Mouse (Mus musculus): ENCODE measurements around the gene Met. TPM values are rescaled to one million over a fixed set of nuclear protein-coding genes. Genes with fewer than 3 reads are reported as not detected.

Gene Met
- polyA plus RNA-seq, 1 experiment from 2014 or later, result 3.0 TPM

- Histone ChIP-seq H3K9me3 (replicated peaks) (no peaks in the 10 kb centered on the region), H3K9ac (no peak overlapping the region), H3K4me1 (replicated peaks) (peaks cover 20% of the 10 kb centered on the region), H3K36me3 (no peaks in the 10 kb centered on the region), H3K27me3 (replicated peaks) (no peaks in the 10 kb centered on the region), H3K27ac (ENCODE audit: poor library complexity, severe bottlenecking) (no peak overlapping the region), H3K4me2 (no peak overlapping the region), H3K4me3 (no peak overlapping the region)
- no peak for ATAC-seq (ENCODE audit: insufficient number of reproducible peaks, low FRiP score)
- WGBS, result 93% methylated on average over 4 of the region's 4 CpGs
These were observed 85.2 kb downstream of the Met start for GRCm38 (mm10) chr6:17548786-17549185.

DNA sequence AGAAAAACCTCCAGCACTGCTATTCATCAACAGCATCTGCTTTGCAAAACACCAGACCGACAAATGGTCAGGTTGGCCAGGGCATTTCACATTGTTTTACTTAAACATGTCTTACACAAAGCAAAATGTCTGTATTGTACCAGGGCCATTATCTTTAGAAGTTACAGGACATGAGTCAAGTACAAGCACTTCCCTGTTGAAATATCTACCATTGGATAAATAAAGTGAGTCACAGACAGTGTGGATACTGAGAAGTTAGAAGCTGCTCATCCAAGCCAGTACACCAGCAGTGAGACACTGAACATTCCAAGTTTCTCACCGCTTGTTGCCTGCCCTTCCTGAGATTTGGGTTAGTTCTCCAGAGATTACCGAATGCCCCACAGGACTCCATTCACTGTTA lies 86.0 kb downstream of the Met start:
- WGBS, result 63% methylated on average over 3 of the region's 3 CpGs
- H3K9me3 ChIP-seq (replicated peaks), result no peaks in the 10 kb centered on the region
- H3K4me1 ChIP-seq (replicated peaks), result peaks cover 20% of the 10 kb centered on the region
- no peaks in the 10 kb centered on the region for H3K36me3 ChIP-seq
- no peak overlapping the region for H3K4me2 ChIP-seq
- no peaks in the 10 kb centered on the region for H3K27me3 ChIP-seq (replicated peaks)
- no peak overlapping the region for H3K9ac ChIP-seq
- no peak for ATAC-seq (ENCODE audit: insufficient number of reproducible peaks, low FRiP score)
- no peak overlapping the region for H3K27ac ChIP-seq (ENCODE audit: poor library complexity, severe bottlenecking)
- H3K4me3 ChIP-seq, result no peak overlapping the region

GRCm38 (mm10) chr6:17554263-17554662 lies 90.7 kb downstream of the Met start:
- Histone ChIP-seq H3K4me1 (replicated peaks) (peaks cover 8% of the 10 kb centered on the region), H3K36me3 (no peaks in the 10 kb centered on the region), H3K9ac (no peak overlapping the region), H3K4me3 (no peak overlapping the region), H3K4me2 (no peak overlapping the region), H3K27ac (ENCODE audit: poor library complexity, severe bottlenecking) (no peak overlapping the region), H3K27me3 (replicated peaks) (peaks cover 3% of the 10 kb centered on the region; the same call in 1 of the 2 replicates), H3K9me3 (replicated peaks) (no peaks in the 10 kb centered on the region)
- WGBS, result 86% methylated on average over 7 of the region's 7 CpGs
- no peak for ATAC-seq (ENCODE audit: insufficient number of reproducible peaks, low FRiP score)

- no peak overlapping the region for H3K4me3 ChIP-seq
- no peaks in the 10 kb centered on the region for H3K36me3 ChIP-seq
- no peak for ATAC-seq (ENCODE audit: insufficient number of reproducible peaks, low FRiP score)
- peaks cover 3% of the 10 kb centered on the region; the same call in 1 of the 2 replicates for H3K27me3 ChIP-seq (replicated peaks)
- H3K9me3 ChIP-seq (replicated peaks), result no peaks in the 10 kb centered on the region
- WGBS, result 67% methylated on average over 3 of the region's 3 CpGs
- no peak overlapping the region for H3K27ac ChIP-seq (ENCODE audit: poor library complexity, severe bottlenecking)
- H3K9ac ChIP-seq, result no peak overlapping the region
- no peak overlapping the region for H3K4me2 ChIP-seq
- H3K4me1 ChIP-seq (replicated peaks), result peaks cover 8% of the 10 kb centered on the region
These were observed 91.2 kb downstream of the Met start for GRCm38 (mm10) chr6:17554757-17555156.

DNA sequence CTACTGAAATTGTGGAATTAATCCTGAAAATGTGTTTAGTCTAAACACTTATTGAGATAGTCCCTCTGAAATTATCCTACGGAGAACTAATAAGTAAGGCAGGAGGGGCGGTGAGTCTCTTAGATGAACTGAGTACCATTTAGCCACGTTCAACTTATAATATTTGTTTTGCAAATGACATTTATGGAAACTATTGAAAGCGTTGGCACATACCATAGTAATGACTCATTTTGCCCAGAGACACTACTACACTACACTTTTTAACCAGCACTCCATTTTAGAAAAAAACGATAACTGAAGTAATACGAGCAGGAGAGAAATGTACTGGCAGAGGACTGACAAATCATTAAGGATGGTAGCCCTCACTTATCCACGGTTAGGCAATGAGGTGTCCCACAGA lies 92.1 kb downstream of the Met start:
- whole genome bisulfite sequencing, result 77% methylated on average over 7 of the region's 7 CpGs
- no peak overlapping the region for H3K27ac ChIP-seq (ENCODE audit: poor library complexity, severe bottlenecking)
- ATAC-seq (ENCODE audit: insufficient number of reproducible peaks, low FRiP score), result no peak

GRCm38 (mm10) chr6:17559657-17560056 lies 96.1 kb downstream of the Met start:
- Histone ChIP-seq H3K4me1 (replicated peaks) (0 out of 2 replicates have a peak, but pooled peaks cover 4% of the 10 kb centered on the region), H3K4me2 (no peak overlapping the region), H3K36me3 (no peaks in the 10 kb centered on the region), H3K4me3 (no peak overlapping the region), H3K9me3 (replicated peaks) (no peaks in the 10 kb centered on the region), H3K27ac (ENCODE audit: poor library complexity, severe bottlenecking) (no peak overlapping the region), H3K9ac (no peak overlapping the region), H3K27me3 (replicated peaks) (peaks cover 3% of the 10 kb centered on the region; the same call in 1 of the 2 replicates)
- WGBS, result 78% methylated on average over 4 of the region's 4 CpGs
- no peak for ATAC-seq (ENCODE audit: insufficient number of reproducible peaks, low FRiP score)

More for the DNA sequence above, 92.1 kb downstream of the Met start:
- Histone ChIP-seq H3K4me2 (no peak overlapping the region), H3K27me3 (replicated peaks) (peaks cover 3% of the 10 kb centered on the region; the same call in 1 of the 2 replicates), H3K4me1 (replicated peaks) (peaks cover 8% of the 10 kb centered on the region), H3K9me3 (replicated peaks) (no peaks in the 10 kb centered on the region), H3K9ac (no peak overlapping the region), H3K4me3 (no peak overlapping the region), H3K36me3 (no peaks in the 10 kb centered on the region)

GRCm38 (mm10) chr6:17561347-17561746 lies 97.7 kb downstream of the Met start:
- Histone ChIP-seq H3K9ac (no peak overlapping the region), H3K9me3 (replicated peaks) (no peaks in the 10 kb centered on the region), H3K27ac (ENCODE audit: poor library complexity, severe bottlenecking) (no peak overlapping the region), H3K36me3 (no peaks in the 10 kb centered on the region), H3K4me2 (no peak overlapping the region), H3K4me1 (replicated peaks) (0 out of 2 replicates have a peak, but pooled peaks cover 4% of the 10 kb centered on the region), H3K27me3 (replicated peaks) (peaks cover 3% of the 10 kb centered on the region; the same call in 1 of the 2 replicates), H3K4me3 (no peak overlapping the region)
- 29% methylated on average over 2 of the region's 2 CpGs for WGBS
- no peak for ATAC-seq (ENCODE audit: insufficient number of reproducible peaks, low FRiP score)

DNA sequence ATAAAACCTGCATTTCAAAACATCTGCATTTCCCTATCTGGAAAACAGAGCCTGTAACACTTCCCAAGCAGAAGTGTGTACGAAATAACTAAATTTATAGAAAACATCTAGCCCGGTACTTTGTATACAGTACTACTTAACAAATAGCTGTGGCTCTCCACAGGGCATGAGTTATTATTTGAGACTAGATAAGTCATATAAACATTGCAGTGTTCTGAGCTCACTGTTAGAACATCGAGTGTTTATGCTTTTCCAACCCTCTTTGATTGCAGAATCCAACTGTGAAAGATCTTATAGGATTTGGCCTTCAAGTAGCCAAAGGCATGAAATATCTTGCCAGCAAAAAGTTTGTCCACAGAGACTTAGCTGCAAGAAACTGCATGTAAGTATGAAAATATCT lies 98.3 kb downstream of the Met start:
- Histone ChIP-seq H3K36me3 (no peaks in the 10 kb centered on the region), H3K4me1 (replicated peaks) (0 out of 2 replicates have a peak, but pooled peaks cover 4% of the 10 kb centered on the region), H3K4me3 (no peak overlapping the region), H3K27me3 (replicated peaks) (peaks cover 3% of the 10 kb centered on the region; the same call in 1 of the 2 replicates), H3K4me2 (no peak overlapping the region), H3K9me3 (replicated peaks) (no peaks in the 10 kb centered on the region), H3K27ac (ENCODE audit: poor library complexity, severe bottlenecking) (no peak overlapping the region), H3K9ac (no peak overlapping the region)
- 60% methylated on average over 3 of the region's 3 CpGs for WGBS
- ATAC-seq (ENCODE audit: insufficient number of reproducible peaks, low FRiP score), result no peak

DNA sequence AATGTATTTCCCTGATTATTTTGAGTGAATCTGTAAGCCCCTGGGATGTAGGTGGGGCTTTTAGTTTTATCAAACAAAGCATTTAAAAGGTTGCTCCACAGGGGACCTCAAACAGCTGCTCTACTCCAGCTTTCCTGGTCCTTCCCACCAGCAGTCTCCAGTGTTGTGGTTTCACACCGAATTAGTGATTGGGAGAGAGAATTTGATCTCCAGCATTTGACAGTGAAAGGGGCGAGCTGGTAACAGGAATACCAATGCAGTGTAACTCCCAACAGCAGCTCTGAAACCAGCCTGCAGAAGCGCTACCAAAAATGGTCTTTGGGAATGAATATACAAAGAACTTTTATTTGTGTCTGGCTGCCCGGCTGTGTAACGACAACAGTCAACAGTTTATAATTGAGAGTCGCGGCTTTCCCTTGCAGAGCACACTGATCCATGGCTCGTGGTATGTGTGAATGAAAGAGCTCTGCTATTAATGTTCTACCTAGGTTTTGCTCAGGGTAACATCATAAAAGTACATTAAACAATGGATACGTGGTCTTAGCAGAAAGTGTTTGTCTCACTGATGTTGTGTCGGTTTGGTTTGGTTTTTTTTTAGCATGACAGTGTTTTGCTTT lies 99.0 kb downstream of the Met start:
- Histone ChIP-seq H3K9me3 (replicated peaks) (no peaks in the 10 kb centered on the region), H3K27me3 (replicated peaks) (peaks cover 3% of the 10 kb centered on the region; the same call in 1 of the 2 replicates), H3K36me3 (no peaks in the 10 kb centered on the region), H3K4me2 (peak overlapping the region; percentile 34; the same call in 1 of the 2 replicates), H3K4me3 (no peak overlapping the region), H3K4me1 (replicated peaks) (0 out of 2 replicates have a peak, but pooled peaks cover 4% of the 10 kb centered on the region), H3K9ac (no peak overlapping the region), H3K27ac (ENCODE audit: poor library complexity, severe bottlenecking) (no peak overlapping the region)
- 25% methylated on average over 10 of the region's 10 CpGs for WGBS
- ATAC-seq (ENCODE audit: insufficient number of reproducible peaks, low FRiP score), result no peak

GRCm38 (mm10) chr6:17568702-17569352 lies 105.2 kb downstream of the Met start:
- Histone ChIP-seq H3K4me1 (replicated peaks) (peaks cover 7% of the 10 kb centered on the region), H3K36me3 (no peaks in the 10 kb centered on the region), H3K27ac (ENCODE audit: poor library complexity, severe bottlenecking) (no peak overlapping the region), H3K27me3 (replicated peaks) (no peaks in the 10 kb centered on the region), H3K4me2 (no peak overlapping the region), H3K4me3 (no peak overlapping the region), H3K9me3 (replicated peaks) (no peaks in the 10 kb centered on the region), H3K9ac (no peak overlapping the region)
- ATAC-seq (ENCODE audit: insufficient number of reproducible peaks, low FRiP score), result no peak
- 76% methylated on average over 11 of the region's 11 CpGs for WGBS

- Histone ChIP-seq H3K27me3 (replicated peaks) (no peaks in the 10 kb centered on the region), H3K4me1 (replicated peaks) (peaks cover 7% of the 10 kb centered on the region), H3K9me3 (replicated peaks) (peaks cover 4% of the 10 kb centered on the region), H3K9ac (no peak overlapping the region), H3K27ac (ENCODE audit: poor library complexity, severe bottlenecking) (no peak overlapping the region), H3K4me2 (no peak overlapping the region), H3K36me3 (no peaks in the 10 kb centered on the region), H3K4me3 (no peak overlapping the region)
- 46% methylated on average over 5 of the region's 5 CpGs for WGBS
- no peak for ATAC-seq (ENCODE audit: insufficient number of reproducible peaks, low FRiP score)
These were observed 109.6 kb downstream of the Met start for GRCm38 (mm10) chr6:17573227-17573626.
